Mouse (Mus musculus) liver, embryonic 15.5 days (tissue): ENCODE results near the gene Apoc4. TPM values are rescaled to one million over a fixed set of nuclear protein-coding genes. Genes with fewer than 3 reads are reported as not detected.

Experiments
- ATAC-seq: fragments of 200-750 bp; cut with Nextera tagmentation; 2 replicates; pipeline ENCODE4 v1.8.0; 2017; ENCODE audit warnings: moderate number of reproducible peaks, mild to moderate bottlenecking, moderate library complexity; ENCODE audit not compliant: insufficient read depth
- H3K27ac ChIP-seq: fragments of 300-500 bp; sonication (generic); replicated peaks from 2 replicates; pipeline ENCODE4 v1.5.1; 2015; ENCODE audit warnings: mild to moderate bottlenecking, inconsistent platforms
- H3K27me3 ChIP-seq: fragments of 300-500 bp; sonication (generic); 2 replicates; pipeline ENCODE4 v1.6.1; 2015; ENCODE audit warnings: mild to moderate bottlenecking, inconsistent platforms
- H3K36me3 ChIP-seq: fragments of 300-500 bp; sonication (generic); replicated peaks from 2 replicates; pipeline ENCODE4 v1.6.1; 2015; ENCODE audit warnings: moderate library complexity, mild to moderate bottlenecking, inconsistent platforms
- H3K4me1 ChIP-seq: fragments of 300-500 bp; sonication (generic); replicated peaks from 2 replicates; pipeline ENCODE4 v1.6.1; 2015; ENCODE audit warnings: inconsistent platforms
- H3K4me2 ChIP-seq: fragments of 300-500 bp; sonication (generic); 2 replicates; pipeline ENCODE4 v1.6.1; 2015; ENCODE audit warnings: moderate library complexity, mild to moderate bottlenecking, inconsistent platforms
- H3K4me3 ChIP-seq: fragments of 300-500 bp; sonication (generic); replicated peaks from 2 replicates; pipeline ENCODE4 v1.5.1; 2015; ENCODE audit warnings: mild to moderate bottlenecking, inconsistent platforms
- H3K9ac ChIP-seq: fragments of 300-500 bp; sonication (generic); 2 replicates; pipeline ENCODE4 v1.6.1; 2015; ENCODE audit warnings: moderate library complexity, mild to moderate bottlenecking, inconsistent platforms
- H3K9me3 ChIP-seq: fragments of 300-500 bp; sonication (generic); replicated peaks from 2 replicates; pipeline ENCODE4 v1.6.1; 2016; ENCODE audit warnings: inconsistent platforms
- WGBS: fragments of 180-500 bp; shearing (Covaris S2); methylation state at CpG from one replicate; pipeline ENCODE4 v1.1.7; 2015; ENCODE audit warnings: mixed read lengths; ENCODE audit not compliant: insufficient replicate concordance; 5-methylcytosine and 5-hydroxymethylcytosine counted together
- polyA plus RNA-seq: library from polyadenylated mRNA; unstranded; fragments of >200 nt; fragmentation: Nextera tagmentation; extraction: Ambion mirVana; gene quantifications from 2 replicates; pipeline ENCODE4 v1.2.1, GENCODE M21; 2015

Gene Apoc4
- polyA plus RNA-seq, 1 experiment from 2014 or later = 273 TPM

- H3K9ac ChIP-seq = no peak overlapping the region
- H3K4me2 ChIP-seq = peak overlapping the region; percentile 100
- ATAC-seq = no peak
- peak overlapping the region; percentile 78 for H3K4me3 ChIP-seq
- 10% methylated on average over 17 of the region's 17 CpGs for WGBS
- H3K27ac ChIP-seq = peak overlapping the region; percentile 83
- no peaks in the 10 kb centered on the region; the same call in 1 of the 2 replicates for H3K27me3 ChIP-seq
- no peaks in the 10 kb centered on the region for H3K9me3 ChIP-seq
- peaks cover 14% of the 10 kb centered on the region for H3K36me3 ChIP-seq
- H3K4me1 ChIP-seq = peaks cover 46% of the 10 kb centered on the region
Observed at GRCm38 (mm10) chr7:19628192-19628535, 53.1 kb downstream of the Apoc4 start.

Other genes starting within 250 kb of the Apoc4 start
- gene Mark4, start 222.7 kb downstream of the Apoc4 start, polyA plus RNA-seq = 1.2 and 1.6 TPM in 2 replicates
- gene Exoc3l2, start 218.1 kb downstream of the Apoc4 start, polyA plus RNA-seq = 0.85 and 1.2 TPM in 2 replicates
- 0.79 and 1.1 TPM in 2 replicates for gene Bloc1s3, start 173.1 kb downstream of the Apoc4 start, polyA plus RNA-seq
- 41.2 and 42.0 TPM in 2 replicates for gene Trappc6a, start 173.1 kb downstream of the Apoc4 start, polyA plus RNA-seq
- not detected in 2 replicates for gene Nkpd1, start 163.6 kb downstream of the Apoc4 start, polyA plus RNA-seq
- gene Ppp1r37, start 118.4 kb downstream of the Apoc4 start, polyA plus RNA-seq = 10.2 and 15.7 TPM in 2 replicates
- gene Zfp296, start 104.2 kb downstream of the Apoc4 start, polyA plus RNA-seq = 0.60 and 0.81 TPM in 2 replicates
- gene Gemin7, start 103.9 kb downstream of the Apoc4 start, polyA plus RNA-seq = 79.6 and 90.9 TPM in 2 replicates
- gene Clasrp, start 77.0 kb downstream of the Apoc4 start, polyA plus RNA-seq = 12.2 and 13.4 TPM in 2 replicates
- 1.7 TPM in 2 replicates for gene Relb, start 52.0 kb downstream of the Apoc4 start, polyA plus RNA-seq
- 48.3 and 48.8 TPM in 2 replicates for gene Clptm1, start 16.4 kb downstream of the Apoc4 start, polyA plus RNA-seq
- gene Apoc2, start 3.5 kb downstream of the Apoc4 start, polyA plus RNA-seq = 1,160 and 1,332 TPM in 2 replicates
- gene Gm44805, start 56 bp downstream of the Apoc4 start, polyA plus RNA-seq = 22.2 and 29.1 TPM in 2 replicates
- gene Apoc1, start 11.2 kb upstream of the Apoc4 start, polyA plus RNA-seq = 609 and 611 TPM in 2 replicates
- 2,704 and 3,478 TPM in 2 replicates for gene Apoe, start 17.7 kb upstream of the Apoc4 start, polyA plus RNA-seq
- gene Tomm40, start 34.0 kb upstream of the Apoc4 start, polyA plus RNA-seq = 87.2 and 91.8 TPM in 2 replicates
- 15.2 and 19.5 TPM in 2 replicates for gene Nectin2, start 69.0 kb upstream of the Apoc4 start, polyA plus RNA-seq
- 10.3 and 11.3 TPM in 2 replicates for gene Bcam, start 89.5 kb upstream of the Apoc4 start, polyA plus RNA-seq
- 3.5 and 3.8 TPM in 2 replicates for gene Cblc, start 115.3 kb upstream of the Apoc4 start, polyA plus RNA-seq
- gene Bcl3, start 141.3 kb upstream of the Apoc4 start, polyA plus RNA-seq = 4.7 and 5.3 TPM in 2 replicates
- not detected in 2 replicates for gene Gm19345, start 170.5 kb upstream of the Apoc4 start, polyA plus RNA-seq
- gene Ceacam16, start 179.8 kb upstream of the Apoc4 start, polyA plus RNA-seq = not detected in 2 replicates
- gene Ceacam19, start 206.5 kb upstream of the Apoc4 start, polyA plus RNA-seq = not detected in 2 replicates
- 2.8 and 3.4 TPM in 2 replicates for gene Pvr, start 239.7 kb upstream of the Apoc4 start, polyA plus RNA-seq